Mouse (Mus musculus): ENCODE measurements at regions not wholly inside any gene's neighbourhood (a gene's known extent, or its start where the extent isn't known, plus 50 kb on each side); places are given as distances from the start of the nearest gene placed in this dataset.

- no peak for DNase-seq (ENCODE audit: low spot score in 2 of 2)
Measured at GRCm38 (mm10) chr12:77976952-77977351, 217.1 kb upstream of the Gm6657 start.

GRCm38 (mm10) chr12:77986738-77987137, 207.3 kb upstream of the Gm6657 start:
- no peak for DNase-seq (ENCODE audit: low spot score in 2 of 2)

GRCm38 (mm10) chr12:77989766-77990165, 204.3 kb upstream of the Gm6657 start:
- DNase-seq (ENCODE audit: low spot score in 2 of 2): no peak

GRCm38 (mm10) chr12:77991627-77992026, 202.4 kb upstream of the Gm6657 start:
- DNase-seq (ENCODE audit: low spot score in 2 of 2): no peak

GRCm38 (mm10) chr12:77994176-77994575, 199.9 kb upstream of the Gm6657 start:
- no peak for DNase-seq (ENCODE audit: low spot score in 2 of 2)

GRCm38 (mm10) chr12:77997916-77998315, 196.1 kb upstream of the Gm6657 start:
- DNase-seq (ENCODE audit: low spot score in 2 of 2): no peak

- no peak for DNase-seq (ENCODE audit: low spot score in 2 of 2)
Measured at GRCm38 (mm10) chr12:78000401-78000800, 193.6 kb upstream of the Gm6657 start.

GRCm38 (mm10) chr12:78001846-78002245, 192.2 kb upstream of the Gm6657 start:
- no peak for DNase-seq (ENCODE audit: low spot score in 2 of 2)

- DNase-seq (ENCODE audit: low spot score in 2 of 2): no peak
Measured at GRCm38 (mm10) chr12:78033766-78034165, 160.3 kb upstream of the Gm6657 start.

GRCm38 (mm10) chr12:78046582-78046981, 147.5 kb upstream of the Gm6657 start:
- DNase-seq (ENCODE audit: low spot score in 2 of 2): no peak

GRCm38 (mm10) chr12:78055956-78056355, 138.1 kb upstream of the Gm6657 start:
- peak in 1 of 2 experiments; percentile 1 for DNase-seq (ENCODE audit: low spot score in 2 of 2)

- no peak for DNase-seq (ENCODE audit: low spot score in 2 of 2)
Measured at GRCm38 (mm10) chr12:78057166-78057565, 136.9 kb upstream of the Gm6657 start.

- no peak for DNase-seq (ENCODE audit: low spot score in 2 of 2)
Measured at GRCm38 (mm10) chr12:78059965-78060364, 134.1 kb upstream of the Gm6657 start.

- no peak for DNase-seq (ENCODE audit: low spot score in 2 of 2)
Measured at GRCm38 (mm10) chr12:78066024-78066423, 128.0 kb upstream of the Gm6657 start.

GRCm38 (mm10) chr12:78072935-78073334, 121.1 kb upstream of the Gm6657 start:
- no peak for DNase-seq (ENCODE audit: low spot score in 2 of 2)

GRCm38 (mm10) chr12:78074290-78074802, 119.7 kb upstream of the Gm6657 start:
- DNase-seq (ENCODE audit: low spot score in 2 of 2): no peak

- no peak for DNase-seq (ENCODE audit: low spot score in 2 of 2)
Measured at GRCm38 (mm10) chr12:78077285-78077684, 116.8 kb upstream of the Gm6657 start.

- no peak for DNase-seq (ENCODE audit: low spot score in 2 of 2)
Measured at GRCm38 (mm10) chr12:78082163-78082562, 111.9 kb upstream of the Gm6657 start.

GRCm38 (mm10) chr12:78086016-78086415, 108.0 kb upstream of the Gm6657 start:
- DNase-seq (ENCODE audit: low spot score in 2 of 2): no peak

- DNase-seq (ENCODE audit: low spot score in 2 of 2): no peak
Measured at GRCm38 (mm10) chr12:78087921-78088320, 106.1 kb upstream of the Gm6657 start.

- no peak for DNase-seq (ENCODE audit: low spot score in 2 of 2)
Measured at GRCm38 (mm10) chr12:78094471-78094870, 99.6 kb upstream of the Gm6657 start.

- no peak for DNase-seq (ENCODE audit: low spot score in 2 of 2)
Measured at GRCm38 (mm10) chr12:78095352-78095751, 98.7 kb upstream of the Gm6657 start.

- DNase-seq (ENCODE audit: low spot score in 2 of 2): no peak
Measured at GRCm38 (mm10) chr12:78095916-78096315, 98.1 kb upstream of the Gm6657 start.

GRCm38 (mm10) chr12:78097119-78097518, 96.9 kb upstream of the Gm6657 start:
- no peak for DNase-seq (ENCODE audit: low spot score in 2 of 2)
